In genomic region chr2:26325386-26326181, GRCm38 (mm10) we compare ENCODE assay signal across 8 mouse cellular contexts. TPM values are rescaled to one million over a fixed set of nuclear protein-coding genes. Genes with fewer than 3 reads are reported as not detected.
DNase-seq lines count a peak whose midpoint lies in the region; ATAC-seq lines count a peak whose summit lies in the region.

No protein-coding gene starts in this region.

- no peak overlapping the region for H3K4me2 ChIP-seq in heart, embryonic 12.5 days

- DNase-seq in adrenal gland, adult (ENCODE audit: inconsistent age in 2 of 2, low spot score in 1 of 2) = peak; percentile 76 to 86
- no peak for DNase-seq in adrenal gland, adult 8-10 months
- DNase-seq in NIH3T3 (ENCODE audit: low read depth) = peak; percentile 90
- peak; percentile 79 for DNase-seq in embryo, embryonic 11 days
- peak; percentile 80 for DNase-seq in kidney, postnatal 10 days
- peak; percentile 26 to 45 for DNase-seq in spleen, postnatal 14 days (ENCODE audit: low spot score in 2 of 2)

- H3K4me3 ChIP-seq in heart, embryonic 12.5 days = no peak overlapping the region
- H3K4me3 ChIP-seq in megakaryocyte, embryonic 14.5 days (replicated peaks) = peak overlapping the region; percentile 71

- ATAC-seq in heart, embryonic 12.5 days (ENCODE audit: insufficient number of reproducible peaks, low FRiP score) = peak; percentile 75

- H3K9ac ChIP-seq in heart, embryonic 12.5 days = peak overlapping the region; percentile 56

- WGBS in heart, embryonic 12.5 days = 61% methylated on average over 15 of the region's 15 CpGs

- H3K27ac ChIP-seq in heart, embryonic 12.5 days (ENCODE audit: poor library complexity, severe bottlenecking) = peak overlapping the region; percentile 25; the same call in 1 of the 2 replicates

- H3K9me3 ChIP-seq in heart, embryonic 12.5 days (replicated peaks) = no peaks in the 10 kb centered on the region
- no peaks in the 10 kb centered on the region for H3K9me3 ChIP-seq in megakaryocyte, embryonic 14.5 days

- no peaks in the 10 kb centered on the region for H3K27me3 ChIP-seq in heart, embryonic 12.5 days (replicated peaks)
- peaks cover 3% of the 10 kb centered on the region for H3K27me3 ChIP-seq in megakaryocyte, embryonic 14.5 days (replicated peaks)

- H3K36me3 ChIP-seq in heart, embryonic 12.5 days = peaks cover 64% of the 10 kb centered on the region
- peaks cover 57% of the 10 kb centered on the region for H3K36me3 ChIP-seq in megakaryocyte, embryonic 14.5 days (replicated peaks; ENCODE audit: low read length)

- peaks cover 42% of the 10 kb centered on the region for H3K4me1 ChIP-seq in heart, embryonic 12.5 days (replicated peaks)
- H3K4me1 ChIP-seq in megakaryocyte, embryonic 14.5 days = peaks cover 90% of the 10 kb centered on the region

RNA-seq across cellular contexts. Expression of gene Gpsm1, which starts 10.3 kb away (rescaled TPM):
- total RNA-seq in adrenal gland, adult 8-10 months (2022) = 10 to 100 TPM; 10.7 to 41.6 (median 24.6) TPM
- 38.0 and 39.9 TPM in 2 replicates for polyA plus RNA-seq in heart, embryonic 12.5 days (2016; fragmentation: Nextera tagmentation; extraction: Ambion mirVana)
- 39.8 and 114 TPM in 2 replicates for polyA plus RNA-seq in megakaryocyte, embryonic 14.5 days (2012; ENCODE audit: insufficient read depth, low replicate concordance)

RNA-seq across cellular contexts. Expression of gene Dnlz, which starts 26.3 kb away (rescaled TPM):
- 10 to 100 TPM; 21.0 to 23.8 (median 21.9) TPM for total RNA-seq in adrenal gland, adult 8-10 months (2022)
- 31.4 and 33.7 TPM in 2 replicates for polyA plus RNA-seq in heart, embryonic 12.5 days (2016; fragmentation: Nextera tagmentation; extraction: Ambion mirVana)
- polyA plus RNA-seq in megakaryocyte, embryonic 14.5 days (2012; ENCODE audit: insufficient read depth, low replicate concordance) = 34.4 and 35.3 TPM in 2 replicates

RNA-seq across cellular contexts. Expression of gene Ccdc187, which starts 31.2 kb away (rescaled TPM):
- 1 to 10 TPM in 3 of 4 experiments, under 1 TPM in 1; 0.32 to 4.1 (median 2.2) TPM for total RNA-seq in adrenal gland, adult 8-10 months (2022)
- polyA plus RNA-seq in heart, embryonic 12.5 days (2016; fragmentation: Nextera tagmentation; extraction: Ambion mirVana) = 0.05 and 0.09 TPM in 2 replicates
- polyA plus RNA-seq in megakaryocyte, embryonic 14.5 days (2012; ENCODE audit: insufficient read depth, low replicate concordance) = not detected in 2 replicates

RNA-seq across cellular contexts. Expression of gene Card9, which starts 35.1 kb away (rescaled TPM):
- 1 to 10 TPM; 1.1 to 3.4 (median 2.2) TPM for total RNA-seq in adrenal gland, adult 8-10 months (2022)
- polyA plus RNA-seq in heart, embryonic 12.5 days (2016; fragmentation: Nextera tagmentation; extraction: Ambion mirVana) = 0.56 and 0.58 TPM in 2 replicates
- polyA plus RNA-seq in megakaryocyte, embryonic 14.5 days (2012; ENCODE audit: insufficient read depth, low replicate concordance) = 29.8 and 81.2 TPM in 2 replicates

RNA-seq across cellular contexts. Expression of gene Snapc4, which starts 54.9 kb away (rescaled TPM):
- 10 to 100 TPM; 24.7 to 68.1 (median 42.8) TPM for total RNA-seq in adrenal gland, adult 8-10 months (2022)
- 20.4 and 23.5 TPM in 2 replicates for polyA plus RNA-seq in heart, embryonic 12.5 days (2016; fragmentation: Nextera tagmentation; extraction: Ambion mirVana)
- polyA plus RNA-seq in megakaryocyte, embryonic 14.5 days (2012; ENCODE audit: insufficient read depth, low replicate concordance) = 15.8 and 18.0 TPM in 2 replicates
